Mouse (Mus musculus): ENCODE results near the gene Kcnb1. TPM values are rescaled to one million over a fixed set of nuclear protein-coding genes. Genes with fewer than 3 reads are reported as not detected.
A peak's percentile ranks its signal among the peaks of the same experiment; 100 is the strongest.
"Not testable (repeated sequence)": the region's sequence is repeated elsewhere in the genome, so short reads cannot be mapped to it uniquely, and the experiment has no call there.

The Kcnb1 gene
- total RNA-seq, 2 experiments from 2014 or later = 45.4 to 50.2 TPM

DNA sequence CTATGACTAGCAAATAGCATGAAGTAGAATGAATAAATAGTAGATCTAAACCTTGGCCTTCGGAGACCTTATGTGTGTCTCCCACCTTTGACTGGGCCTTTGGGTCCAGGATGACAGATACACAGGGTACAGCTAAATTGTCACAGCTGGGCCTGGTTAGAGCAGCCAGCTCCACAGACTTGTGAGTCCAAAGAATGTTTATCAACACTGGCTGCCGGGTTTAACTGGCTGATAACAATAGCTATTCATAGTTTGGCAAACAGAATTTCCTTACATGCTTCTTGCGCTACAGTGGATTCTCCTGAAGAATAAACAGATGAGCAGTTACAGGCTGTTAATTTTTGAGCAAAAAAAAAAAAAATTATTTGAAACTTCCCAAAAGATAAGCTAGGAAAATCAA is 19.0 kb upstream of the Kcnb1 start:
- DNase-seq = peak; percentile 44 to 50
- intact Hi-C loops (cut with DNase I) = no loop called here

DNA sequence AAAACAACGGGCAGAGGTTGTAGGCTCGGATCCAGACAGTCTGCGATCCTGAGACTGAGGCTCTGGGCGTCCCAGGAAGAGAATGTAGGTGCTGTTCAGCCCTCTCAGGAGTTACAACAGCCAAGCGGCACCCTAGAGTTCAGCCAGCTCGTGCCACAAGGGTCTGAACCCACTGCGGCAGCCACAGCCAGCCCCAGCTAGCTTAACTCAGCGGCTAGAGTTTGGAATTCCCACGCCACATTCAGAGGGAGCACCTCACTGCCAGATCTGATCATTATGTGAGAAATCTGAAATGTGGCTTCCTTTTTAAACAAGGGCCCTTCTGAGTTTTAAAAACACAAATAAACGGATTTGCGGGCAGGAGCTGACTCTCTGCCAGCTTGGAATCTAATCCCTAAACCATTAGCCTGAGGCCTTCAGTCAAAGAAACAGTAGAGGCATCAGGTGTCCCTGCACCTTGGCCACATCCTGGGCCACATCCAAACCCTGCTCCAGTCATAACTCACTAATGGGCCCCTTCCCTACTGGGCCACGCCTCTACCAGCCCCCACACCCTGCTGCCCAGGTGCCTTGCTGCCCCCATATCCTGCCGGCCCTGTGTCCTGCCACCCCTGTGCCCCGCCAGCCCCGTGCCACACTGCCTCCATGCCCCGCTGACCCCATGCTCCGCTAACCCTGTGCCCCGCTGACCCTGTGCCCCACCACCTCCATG is 16.1 kb upstream of the Kcnb1 start:
- intact Hi-C loops (cut with DNase I) = no loop called here

DNA sequence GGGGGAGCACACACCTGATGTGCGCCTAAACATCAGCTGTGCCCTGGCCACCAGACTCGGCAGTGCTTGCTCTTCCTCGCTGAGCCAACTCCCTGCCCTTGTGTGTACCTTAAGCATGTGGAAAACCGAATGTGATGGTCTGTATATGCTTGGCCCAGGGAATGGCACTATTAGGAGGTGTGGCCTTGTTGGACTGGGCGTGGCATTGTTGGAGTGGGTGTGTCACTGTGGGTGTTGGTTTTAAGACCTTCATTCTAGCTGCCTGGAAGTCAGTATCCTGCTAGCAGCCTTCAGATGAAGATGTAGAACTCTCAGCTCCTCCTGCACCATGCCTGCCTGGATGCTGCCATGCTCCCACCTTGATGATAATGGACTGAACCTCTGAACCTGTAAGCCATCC is 14.7 kb upstream of the Kcnb1 start:
- DNase-seq; intact Hi-C loops (cut with DNase I): not testable (repeated sequence)

More for the DNA sequence above, 16.1 kb upstream of the Kcnb1 start:
- DNase-seq = no peak

DNA sequence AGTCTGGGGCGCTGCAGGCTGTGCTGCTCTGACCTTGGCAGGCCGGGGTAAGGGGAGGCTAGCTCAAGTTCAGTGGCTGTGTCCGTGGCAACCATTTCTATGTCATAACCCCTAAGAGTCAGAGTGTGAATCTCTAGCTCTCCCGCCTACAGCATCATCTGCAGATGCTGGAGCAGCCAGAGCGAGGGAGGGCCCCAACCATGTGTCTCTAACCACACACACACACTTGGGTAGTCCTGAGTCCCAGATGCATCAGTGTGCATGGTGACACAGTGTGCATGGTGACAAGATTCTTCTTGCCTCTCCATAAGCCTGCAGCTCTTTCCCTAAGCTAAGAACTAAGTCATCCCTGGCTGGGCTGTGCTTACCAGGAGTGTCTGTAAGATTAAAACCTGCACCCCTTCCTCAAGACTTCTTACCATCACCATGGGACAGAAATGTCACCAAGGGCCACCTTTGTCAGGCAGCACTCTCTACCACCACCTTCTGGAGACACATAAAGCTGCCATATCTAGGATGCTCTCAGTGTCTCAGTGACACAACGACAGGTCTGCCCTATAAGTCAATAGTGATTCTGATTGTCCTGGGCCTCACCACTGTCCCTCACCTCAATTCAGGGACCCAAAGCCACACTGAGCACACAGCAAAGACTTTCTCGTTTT is 13.7 kb upstream of the Kcnb1 start:
- intact Hi-C loops (cut with DNase I) = no loop called here
- DNase-seq = no peak

DNA sequence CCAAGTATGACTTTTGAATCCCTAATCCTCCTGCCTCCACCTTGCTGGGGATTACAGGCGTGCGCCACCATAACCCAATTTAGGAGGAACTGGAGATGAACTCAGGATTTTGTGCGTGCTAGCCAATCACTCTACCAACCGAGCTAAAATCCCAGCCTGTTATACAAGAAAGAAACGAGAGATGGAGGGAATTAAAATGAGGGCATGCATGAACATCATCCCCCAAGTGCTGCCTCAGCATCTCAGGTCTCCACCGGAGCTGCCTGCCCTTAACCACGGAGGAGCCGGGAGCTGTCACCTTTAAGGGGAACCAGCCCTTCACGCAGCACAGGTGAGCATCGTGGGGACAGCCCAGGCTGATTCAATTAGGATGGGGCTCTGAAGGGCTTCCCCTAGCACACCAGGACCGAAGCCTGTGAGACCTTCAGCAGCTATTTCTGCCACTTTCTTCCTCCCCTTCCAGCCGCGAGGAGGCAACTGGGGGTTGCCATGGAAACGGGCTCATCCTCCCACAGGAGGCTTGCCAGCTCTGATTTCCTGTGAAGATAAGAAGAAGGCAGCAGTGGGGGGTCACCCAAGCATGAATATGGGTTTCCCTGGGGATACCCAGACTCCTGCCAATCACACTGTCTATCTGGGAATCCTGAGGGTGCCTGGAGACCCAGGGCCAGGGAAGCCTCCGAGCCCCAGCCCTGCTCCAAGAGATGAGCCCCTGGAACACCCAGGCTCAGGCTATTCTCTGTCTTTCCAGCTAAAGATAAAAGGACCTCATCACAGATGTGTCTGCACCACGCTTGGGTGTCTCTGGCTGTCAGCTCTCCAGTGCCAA is 11.7 kb upstream of the Kcnb1 start:
- no peak for DNase-seq
- intact Hi-C loops (cut with DNase I) = no loop called here

DNA sequence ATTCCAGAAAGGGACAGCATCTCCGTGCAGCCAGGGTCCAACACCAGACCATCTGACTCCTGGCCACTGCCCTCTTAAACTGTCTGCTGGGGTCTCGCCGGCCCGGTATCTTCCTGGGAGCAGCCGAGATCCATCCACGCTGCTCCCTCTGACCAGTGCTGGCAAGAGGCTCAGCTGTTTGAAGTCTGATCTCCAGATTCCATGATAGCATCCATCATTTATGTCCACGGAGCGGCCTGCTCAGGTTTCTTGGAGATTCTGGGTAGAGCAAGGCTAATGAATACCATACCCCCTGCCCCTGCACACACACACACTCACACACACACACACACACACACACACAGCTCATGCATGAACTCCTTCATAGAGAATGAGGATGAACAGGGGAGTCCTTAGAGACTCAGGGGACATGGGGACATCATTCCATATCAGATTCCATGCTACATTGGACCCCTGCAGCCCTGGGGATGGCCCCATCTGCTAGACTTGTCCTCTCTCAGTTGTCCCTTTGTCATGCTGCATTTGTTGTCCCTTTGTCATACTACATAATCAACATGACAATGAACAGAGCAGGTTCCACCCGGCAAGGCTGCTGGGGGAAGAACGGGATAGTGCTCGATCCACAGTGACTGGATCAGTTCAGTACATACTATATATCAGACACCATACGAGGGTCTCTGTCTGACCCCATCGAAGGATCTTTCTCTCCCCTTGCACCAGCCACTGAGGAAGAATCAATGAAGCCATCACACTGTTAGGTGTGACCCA is 8.9 kb upstream of the Kcnb1 start:
- DNase-seq = peak in 1 of 2 experiments; percentile 7
- intact Hi-C loops (cut with DNase I) = no loop called here

DNA sequence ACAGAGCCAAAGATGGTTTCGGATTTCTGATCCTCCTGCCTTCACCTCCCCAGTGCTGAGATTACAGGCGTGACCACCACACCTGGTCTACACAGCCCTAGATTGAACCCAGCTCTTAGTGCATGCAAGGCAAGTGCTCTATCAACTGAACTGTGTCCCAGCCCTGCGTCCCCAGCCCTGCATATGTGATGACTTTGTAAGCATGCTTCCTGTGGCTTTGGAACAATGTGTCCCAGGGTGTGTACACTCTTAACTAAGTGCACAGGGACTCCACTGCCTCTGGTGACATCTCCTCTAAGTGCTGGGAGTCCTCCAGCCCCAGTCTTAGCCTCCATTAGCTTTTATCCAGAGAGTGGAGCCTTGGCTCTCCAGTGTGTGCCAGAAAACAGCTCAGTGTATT is 3.4 kb upstream of the Kcnb1 start:
- intact Hi-C loops (cut with DNase I) = no loop called here
- DNase-seq = peak in 1 of 2 experiments; percentile 9

DNA sequence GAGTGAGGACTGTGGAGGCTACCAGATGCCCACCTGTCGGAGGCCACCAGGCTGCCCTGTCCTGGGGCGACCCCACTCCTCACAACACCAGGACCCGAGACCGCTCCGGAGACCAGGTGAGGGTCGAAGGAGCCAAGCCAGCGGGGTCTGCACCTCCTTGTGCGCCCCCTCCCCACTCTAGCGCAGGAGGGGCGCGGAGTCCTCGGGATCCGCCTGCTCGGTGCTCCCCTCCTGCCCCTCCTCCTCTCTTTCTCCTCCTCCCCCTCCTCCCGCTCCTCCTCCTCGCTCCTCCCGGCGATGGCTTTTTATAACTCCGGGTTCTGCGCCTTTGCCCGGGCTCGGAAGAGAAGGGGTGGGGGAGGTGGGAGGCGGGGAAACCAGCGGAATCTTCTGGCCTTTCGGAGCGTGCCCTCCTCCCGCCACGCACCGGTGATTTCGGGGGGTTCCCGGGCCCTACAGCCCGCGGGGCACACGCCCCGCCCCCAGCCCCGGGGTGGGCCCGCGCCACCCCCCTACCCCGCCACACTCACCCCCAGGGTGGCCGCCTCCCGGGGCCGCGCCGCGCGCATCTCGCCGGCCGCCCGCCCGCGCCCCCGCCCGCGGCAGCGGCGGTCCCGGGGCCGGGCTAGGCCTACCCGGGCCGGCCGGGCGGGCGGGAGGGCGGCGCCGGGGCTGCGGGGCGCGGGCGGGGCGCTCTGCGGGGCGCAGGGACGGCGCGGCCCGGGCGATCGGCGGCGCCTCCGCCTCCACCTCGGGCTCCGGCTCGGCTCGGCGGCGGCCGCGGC is 472 bp downstream of the Kcnb1 start:
- intact Hi-C loops (cut with DNase I) = loop anchor here (1.0 to 2.0 kb wide), 2 partner anchors 77 to 117 kb away; no protein-coding TSS in a partner anchor
- DNase-seq = peak; percentile 63 to 71

DNA sequence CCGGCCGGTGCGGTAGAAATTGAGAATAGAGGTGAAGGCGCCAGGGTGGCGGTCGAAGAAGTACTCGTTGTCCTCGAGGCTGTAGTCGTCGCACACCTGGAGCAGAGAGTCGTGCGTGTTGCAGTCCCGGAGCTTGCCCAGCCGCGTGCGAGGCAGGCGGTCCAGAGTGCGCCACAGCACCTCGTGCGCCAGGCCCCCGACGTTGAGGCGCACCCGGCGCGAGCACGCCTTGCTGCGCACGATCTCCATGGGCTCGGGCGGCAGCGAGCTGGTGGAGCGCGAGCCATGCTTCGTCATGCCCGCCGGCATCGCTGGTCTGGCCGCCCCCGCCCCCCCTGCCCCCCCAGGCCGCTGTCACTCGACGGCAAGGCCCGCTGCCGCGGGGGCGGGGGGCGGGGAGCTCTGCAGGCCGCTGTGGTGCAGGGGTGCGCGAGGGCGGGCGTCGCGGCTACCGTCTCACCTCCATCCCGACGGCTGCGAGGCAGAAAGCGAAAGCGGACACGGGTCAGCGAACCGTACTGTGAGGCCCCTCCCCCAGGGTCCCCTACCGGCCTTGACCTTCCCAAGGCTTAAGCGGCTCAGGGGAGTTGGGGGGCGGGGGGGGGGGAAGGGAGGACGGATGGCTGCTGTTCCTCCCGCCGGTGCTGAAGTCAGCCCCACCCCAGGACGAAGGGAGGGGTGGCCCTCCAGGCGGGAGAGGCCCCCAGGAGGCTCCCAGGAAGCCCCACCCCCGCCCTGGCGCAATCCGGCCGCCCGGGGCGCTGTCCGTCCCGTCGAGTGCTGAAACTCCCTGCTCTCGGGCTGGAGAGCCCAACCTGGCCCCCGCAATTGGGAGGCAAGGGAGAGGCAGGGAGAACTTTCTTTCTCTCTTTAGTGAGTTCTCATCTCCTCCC is 1.4 kb downstream of the Kcnb1 start:
- peak; percentile 93 to 94 for DNase-seq
- intact Hi-C loops (cut with DNase I) = no loop called here

DNA sequence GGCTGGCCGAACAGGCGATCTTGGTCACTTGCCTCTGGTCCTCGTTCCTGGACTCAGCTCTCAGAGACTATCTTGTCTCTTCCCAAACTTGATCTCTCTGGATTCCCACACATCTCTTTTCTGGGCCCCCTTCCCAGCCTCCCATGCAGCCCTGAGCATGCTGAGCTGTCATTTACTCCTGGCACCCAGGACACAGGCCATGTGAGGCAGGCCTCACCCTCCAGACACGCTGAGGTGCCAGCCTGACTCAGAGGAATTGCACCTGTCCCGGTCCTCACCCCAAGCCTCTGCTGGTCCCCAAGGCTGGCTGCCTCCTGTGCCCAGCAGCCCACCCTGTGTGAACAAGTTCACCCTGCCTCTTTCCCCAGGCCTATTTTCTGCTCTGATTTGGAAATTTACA is 2.8 kb downstream of the Kcnb1 start:
- intact Hi-C loops (cut with DNase I) = no loop called here
- DNase-seq = no peak

DNA sequence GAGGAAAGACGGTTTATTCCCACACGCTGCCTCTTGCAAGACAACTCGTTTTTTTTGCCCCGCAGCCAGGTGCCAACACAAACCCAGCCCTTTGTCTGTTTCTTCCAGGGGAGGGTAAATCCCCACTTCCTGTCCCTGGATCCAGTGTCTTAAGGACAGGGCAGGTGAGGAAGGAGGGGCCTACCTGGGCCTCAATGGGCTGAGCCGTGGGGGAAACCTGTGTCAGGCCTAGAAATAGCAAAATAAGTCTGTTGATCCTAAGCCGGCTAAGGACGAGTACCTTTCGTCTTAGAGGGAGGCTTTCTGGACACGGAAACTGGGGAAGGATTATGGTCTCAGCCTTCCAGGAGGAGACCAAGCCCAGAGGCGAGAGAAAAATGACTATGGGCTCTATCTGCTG is 3.4 kb downstream of the Kcnb1 start:
- no peak for DNase-seq
- intact Hi-C loops (cut with DNase I) = no loop called here

DNA sequence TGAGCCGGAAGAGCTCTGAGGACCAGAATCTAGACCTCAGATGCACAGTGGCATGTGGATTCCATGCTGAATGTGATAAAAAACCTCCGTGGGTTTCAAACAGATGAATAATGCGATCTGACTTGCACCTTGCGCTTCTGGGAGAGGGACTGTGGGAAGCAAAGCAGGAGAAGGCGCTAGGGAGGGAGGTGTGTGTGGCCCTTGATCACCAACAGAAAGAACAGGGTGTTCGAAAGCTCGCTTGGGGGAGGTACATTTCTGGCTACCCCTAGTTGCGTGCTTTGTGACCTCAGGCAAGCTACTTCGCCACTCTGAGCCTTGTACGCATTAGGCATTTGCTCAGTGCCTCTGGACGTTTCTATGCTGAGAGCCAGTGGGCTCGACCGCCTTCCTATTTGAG is 4.0 kb downstream of the Kcnb1 start:
- DNase-seq = no peak
- intact Hi-C loops (cut with DNase I) = no loop called here

DNA sequence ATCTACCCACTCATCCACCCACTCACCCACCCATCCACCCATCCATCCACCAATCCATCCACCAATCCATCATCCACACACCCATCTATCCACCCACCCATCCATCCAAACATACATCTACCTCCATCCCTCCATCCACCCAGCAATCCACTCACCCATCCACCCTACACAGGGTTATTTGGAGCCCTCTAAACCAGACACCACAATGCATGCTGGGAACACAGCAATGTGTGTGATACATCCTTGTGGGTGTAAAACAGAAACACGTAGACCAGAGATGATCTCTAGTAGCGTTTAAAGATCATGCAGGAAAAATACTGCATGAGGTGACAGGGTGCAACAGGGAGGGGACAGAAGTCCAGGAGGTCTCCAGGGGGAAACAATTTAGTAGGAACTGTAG is 4.5 kb downstream of the Kcnb1 start:
- intact Hi-C loops (cut with DNase I) = no loop called here
- DNase-seq = no peak

DNA sequence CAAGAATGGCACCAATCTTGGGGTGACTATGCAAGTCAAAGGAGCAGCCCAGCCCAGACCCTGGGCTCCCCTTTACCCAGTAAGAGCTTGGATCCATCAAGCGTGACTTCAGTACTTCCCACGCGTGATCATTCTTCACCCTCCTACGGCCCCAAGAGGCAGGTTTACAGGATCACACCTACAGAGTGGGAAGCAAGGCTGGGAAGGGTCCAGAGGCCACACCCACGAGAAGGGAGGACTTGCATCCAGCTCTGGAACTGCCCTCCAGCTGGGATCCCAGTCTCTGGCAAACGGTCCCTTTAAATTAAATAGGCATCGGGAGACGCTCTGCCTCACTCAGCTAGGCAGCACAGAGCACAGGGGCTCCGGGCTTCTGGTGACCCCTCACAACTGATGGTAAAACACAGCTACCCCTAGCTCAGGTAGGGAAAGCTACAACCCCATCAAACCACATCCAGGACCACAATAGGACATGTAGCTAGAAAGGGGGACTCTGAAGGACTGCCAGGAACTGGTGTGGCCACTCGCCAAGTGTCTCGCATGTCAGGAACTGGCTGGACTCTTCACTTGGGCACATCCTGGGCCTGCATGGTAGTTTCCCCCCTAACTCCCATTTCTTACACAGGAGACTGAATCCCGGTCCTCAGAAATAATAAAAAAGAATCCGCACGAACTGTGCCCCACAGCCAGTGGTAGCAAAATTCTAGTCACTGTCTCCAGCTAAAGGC is 8.1 kb downstream of the Kcnb1 start:
- no peak for DNase-seq
- intact Hi-C loops (cut with DNase I) = no loop called here

DNA sequence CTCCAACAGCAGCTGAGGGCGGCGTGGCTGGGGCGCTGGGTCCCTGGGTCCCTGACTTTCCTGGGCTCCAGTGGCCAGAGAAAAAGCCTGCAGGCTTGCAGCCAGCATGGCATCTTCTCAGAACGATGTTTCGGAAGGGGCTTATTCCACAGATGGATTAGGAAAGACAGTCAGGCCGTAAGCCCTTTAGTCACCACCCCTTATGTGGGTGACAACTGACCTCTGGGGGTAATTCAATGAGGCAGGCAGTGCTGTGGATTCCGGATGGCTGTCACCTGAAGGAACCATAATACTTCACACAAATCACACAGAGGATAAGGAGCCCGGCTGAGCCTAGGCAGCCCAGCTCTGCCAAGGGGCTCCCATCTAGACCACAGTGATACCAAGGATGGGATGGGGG is 8.9 kb downstream of the Kcnb1 start:
- intact Hi-C loops (cut with DNase I) = no loop called here
- DNase-seq = no peak

DNA sequence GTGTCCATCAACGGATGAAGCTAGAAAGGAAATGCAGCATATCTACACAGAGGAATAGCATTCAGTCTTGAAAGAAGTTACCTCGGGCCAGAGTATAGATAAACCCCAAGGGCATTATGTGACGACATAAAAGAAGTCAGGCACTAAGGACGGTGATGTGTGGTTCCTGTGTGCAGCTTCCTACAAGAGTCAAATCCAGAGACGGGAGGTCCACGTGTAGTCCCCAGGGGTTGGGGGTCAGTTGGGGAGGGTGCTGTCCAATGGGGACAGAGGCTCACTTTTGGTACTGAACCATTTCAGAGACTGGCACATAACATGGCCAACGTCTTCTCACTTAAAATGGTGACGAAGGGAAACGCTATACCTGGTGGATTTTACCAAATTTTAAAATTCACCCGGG is 10.7 kb downstream of the Kcnb1 start:
- DNase-seq = no peak
- intact Hi-C loops (cut with DNase I) = no loop called here

DNA sequence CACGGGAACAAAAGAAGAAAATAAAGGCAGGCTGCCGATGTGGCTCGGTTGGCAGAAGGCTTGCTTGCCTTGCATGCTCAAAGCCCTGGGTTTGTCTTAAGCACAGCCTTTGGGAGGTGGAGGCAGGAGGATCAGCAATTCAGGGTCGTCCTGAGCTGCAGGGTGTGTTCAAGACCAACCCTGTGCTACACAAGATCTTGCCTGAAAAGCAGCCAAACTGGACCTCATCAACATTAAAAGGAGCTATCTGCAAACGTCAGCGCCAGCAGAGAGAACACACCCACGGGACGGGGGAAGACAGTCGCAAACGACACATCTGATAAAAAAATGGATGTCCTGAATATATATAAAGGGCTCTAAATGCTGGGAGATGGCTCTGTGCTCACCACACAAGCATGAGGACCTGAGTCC is 12.7 kb downstream of the Kcnb1 start:
- DNase-seq = no peak
- intact Hi-C loops (cut with DNase I) = no loop called here

DNA sequence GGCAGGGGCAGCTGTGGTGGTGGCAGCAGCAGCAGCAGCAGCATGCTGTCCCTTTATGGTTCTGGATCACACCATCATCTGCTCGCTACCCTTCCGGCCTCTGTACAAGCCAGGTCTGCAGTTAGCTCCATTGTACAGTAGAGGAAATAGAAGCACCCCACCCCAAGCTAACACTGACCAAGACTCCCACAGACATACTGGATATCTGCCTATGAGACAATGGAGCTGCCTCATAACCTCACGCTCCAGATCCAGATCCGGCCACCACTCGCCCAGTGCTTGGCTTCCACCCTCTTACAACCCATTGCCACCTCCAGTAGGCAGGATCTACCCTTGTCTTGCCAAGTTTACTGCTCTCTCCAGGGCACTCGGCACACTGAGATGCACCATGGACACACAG is 14.7 kb downstream of the Kcnb1 start:
- no peak for DNase-seq
- intact Hi-C loops (cut with DNase I) = no loop called here
